Comparison of ENCODE assay signal across 8 mouse cellular contexts in genomic region chr8:127440834-127441485, GRCm38 (mm10).
A peak's percentile ranks its signal among the peaks of the same experiment; 100 is the strongest.
DNase-seq lines count a peak whose midpoint lies in the region; ATAC-seq and TF ChIP-seq lines count a peak whose summit lies in the region.

No protein-coding gene starts in this region.

- H3K9me3 ChIP-seq in heart, embryonic 10.5 days: no peaks in the 10 kb centered on the region
- H3K9me3 ChIP-seq in liver, postnatal 0 days (ENCODE audit: low read length): no peaks in the 10 kb centered on the region
- H3K9me3 ChIP-seq in forebrain, embryonic 12.5 days: no peaks in the 10 kb centered on the region

- H3K4me1 ChIP-seq in heart, embryonic 10.5 days: peaks cover 41% of the 10 kb centered on the region
- H3K4me1 ChIP-seq in liver, postnatal 0 days (ENCODE audit: insufficient read depth): peaks cover 11% of the 10 kb centered on the region; the same call in 1 of the 2 replicates
- H3K4me1 ChIP-seq in forebrain, embryonic 12.5 days: peaks cover 19% of the 10 kb centered on the region

- H3K27me3 ChIP-seq in heart, embryonic 10.5 days (ENCODE audit: insufficient read depth, poor library complexity, severe bottlenecking): no peaks in the 10 kb centered on the region
- H3K27me3 ChIP-seq in liver, postnatal 0 days (ENCODE audit: insufficient read depth, low read length): no peaks in the 10 kb centered on the region
- H3K27me3 ChIP-seq in forebrain, embryonic 12.5 days: no peaks in the 10 kb centered on the region

- TF ChIP-seq CTCF in liver, postnatal 0 days (IDR thresholded peaks at IDR 0.05; ENCODE audit: low read depth): no peak

- H3K9ac ChIP-seq in liver, postnatal 0 days (replicated peaks): peak overlapping the region; percentile 56
- no peak overlapping the region for H3K9ac ChIP-seq in forebrain, embryonic 12.5 days

- 66% methylated on average over 6 of the region's 6 CpGs for WGBS in heart, embryonic 10.5 days
- 35% methylated on average over 6 of the region's 6 CpGs for WGBS in liver, postnatal 0 days (ENCODE audit: insufficient replicate concordance)
- WGBS in forebrain, embryonic 12.5 days: 83% methylated on average over 6 of the region's 6 CpGs

- H3K27ac ChIP-seq in heart, embryonic 10.5 days: no peak overlapping the region
- H3K27ac ChIP-seq in liver, postnatal 0 days (ENCODE audit: low read depth): peak overlapping the region; percentile 91
- no peak overlapping the region for H3K27ac ChIP-seq in forebrain, embryonic 12.5 days

- ATAC-seq in inflammation-experienced regulatory T-cells, adult 6 months: peak; percentile 75
- peak; percentile 93 for ATAC-seq in liver, postnatal 0 days
- ATAC-seq in forebrain, embryonic 12.5 days (ENCODE audit: low FRiP score): no peak

- DNase-seq in heart, adult 11 months: peak; percentile 99
- no peak for DNase-seq in heart, embryonic 10.5 days (ENCODE audit: low spot score)
- peak; percentile 60 to 78 for DNase-seq in gastrocnemius, adult 8-10 months (ENCODE audit: low spot score in 2 of 2)
- DNase-seq in liver, postnatal 0 days: peak; percentile 76
- peak; percentile 7 to 52 for DNase-seq in spleen, postnatal 10 days (ENCODE audit: low spot score in 2 of 2)
- DNase-seq in thymus, postnatal 14 days: no peak

- no peaks in the 10 kb centered on the region; the same call in 1 of the 2 replicates for H3K36me3 ChIP-seq in heart, embryonic 10.5 days
- no peaks in the 10 kb centered on the region for H3K36me3 ChIP-seq in liver, postnatal 0 days (replicated peaks; ENCODE audit: insufficient read depth, low read length)
- no peaks in the 10 kb centered on the region for H3K36me3 ChIP-seq in forebrain, embryonic 12.5 days (replicated peaks)

- no peak overlapping the region for H3K4me3 ChIP-seq in heart, embryonic 10.5 days
- peak overlapping the region; percentile 40 for H3K4me3 ChIP-seq in liver, postnatal 0 days (ENCODE audit: low read depth, low read length)
- H3K4me3 ChIP-seq in forebrain, embryonic 12.5 days (replicated peaks): no peak overlapping the region

- no peak for TF ChIP-seq EP300 in liver, postnatal 0 days (IDR thresholded peaks at IDR 0.05; ENCODE audit: low read depth)

- H3K4me2 ChIP-seq in liver, postnatal 0 days (ENCODE audit: low read depth, low read length): peak overlapping the region; percentile 67
- H3K4me2 ChIP-seq in forebrain, embryonic 12.5 days: no peak overlapping the region

Comparison
In these comparisons a context has a peak if more than half of its experiments do, and no peak if none do; other contexts are left out.
1. DNase-seq: peak in heart, adult 11 months (single experiment), gastrocnemius, adult 8-10 months (2 of 2), liver, postnatal 0 days (single experiment) and spleen, postnatal 10 days (2 of 2); none in heart, embryonic 10.5 days (single experiment) and thymus, postnatal 14 days (single experiment).